Mouse (Mus musculus) layer of hippocampus, postnatal 25 days (tissue): ENCODE measurements at regions not wholly inside any gene's neighbourhood (a gene's known extent, or its start where the extent isn't known, plus 50 kb on each side); places are given as distances from the start of the nearest gene placed in this dataset.
A peak's percentile ranks its signal among the peaks of the same experiment; 100 is the strongest.
"Not testable (repeated sequence)": the region's sequence is repeated elsewhere in the genome, so short reads cannot be mapped to it uniquely, and the experiment has no call there.

Source experiments
- DNase-seq, 2 experiments: peaks; one replicate each; pipeline ENCODE4 v3.0.0; 2022; ENCODE audit warnings: mixed read lengths in 2 of 2, low spot score in 1 of 2; ENCODE audit errors: extremely low spot score in 1 of 2

DNA sequence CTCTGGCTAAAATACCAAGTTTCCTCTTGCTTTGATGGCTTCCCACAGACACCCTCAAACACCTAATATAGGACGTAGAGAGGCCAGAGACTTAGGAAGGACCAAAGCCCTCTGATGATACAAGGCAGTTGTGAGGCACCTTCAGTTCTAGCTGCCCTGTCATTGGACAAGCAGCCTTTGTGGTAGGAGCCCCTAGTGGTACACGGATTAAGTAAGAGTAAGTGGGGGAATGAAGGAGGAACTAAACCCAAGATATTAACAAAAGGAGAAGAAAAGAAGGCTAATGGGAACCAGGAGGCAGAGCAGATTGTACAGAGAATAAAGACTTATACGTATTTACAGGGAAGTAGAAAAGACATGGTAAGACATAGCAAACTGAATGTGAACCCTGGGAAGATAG lies 352.3 kb upstream of the Tmco5 start:
- DNase-seq: not testable (repeated sequence)

DNA sequence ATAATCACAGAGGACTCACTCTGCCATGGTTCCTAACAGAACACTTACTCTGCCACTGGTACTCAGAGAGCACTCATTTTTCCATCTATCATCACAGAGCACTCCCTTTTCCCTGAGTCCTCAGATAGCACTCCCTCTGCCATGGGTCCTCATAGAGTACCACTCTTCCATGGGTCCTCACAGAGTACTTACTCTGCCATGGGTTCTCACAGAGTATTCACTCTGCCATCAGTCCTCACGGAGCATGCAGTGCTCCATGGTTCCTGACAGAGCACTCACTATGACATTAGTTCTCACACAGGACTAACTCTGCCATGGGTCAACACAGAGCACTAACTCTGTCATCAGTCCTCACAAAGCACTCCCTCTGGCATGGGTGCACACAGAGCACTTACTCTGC lies 342.0 kb upstream of the Tmco5 start:
- no peak for DNase-seq

DNA sequence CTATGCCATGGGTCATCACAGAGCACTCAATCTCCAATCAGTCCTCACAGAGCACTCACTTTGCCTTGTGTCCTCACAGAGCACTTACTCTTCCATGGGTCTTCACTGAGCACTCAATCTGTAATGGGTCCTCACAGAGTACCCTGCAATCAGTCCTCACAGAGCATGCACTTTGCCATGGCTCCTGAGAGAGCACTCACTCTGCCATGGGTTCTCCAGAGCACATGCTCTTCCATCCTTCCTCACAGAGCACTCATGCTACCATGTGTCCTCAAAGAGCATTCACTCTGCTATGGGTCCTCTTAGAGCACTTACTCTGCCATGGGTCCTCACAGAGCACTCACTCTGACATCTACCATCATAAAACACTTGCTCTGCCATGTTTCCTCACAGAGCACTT lies 319.1 kb upstream of the Tmco5 start:
- no peak for DNase-seq

DNA sequence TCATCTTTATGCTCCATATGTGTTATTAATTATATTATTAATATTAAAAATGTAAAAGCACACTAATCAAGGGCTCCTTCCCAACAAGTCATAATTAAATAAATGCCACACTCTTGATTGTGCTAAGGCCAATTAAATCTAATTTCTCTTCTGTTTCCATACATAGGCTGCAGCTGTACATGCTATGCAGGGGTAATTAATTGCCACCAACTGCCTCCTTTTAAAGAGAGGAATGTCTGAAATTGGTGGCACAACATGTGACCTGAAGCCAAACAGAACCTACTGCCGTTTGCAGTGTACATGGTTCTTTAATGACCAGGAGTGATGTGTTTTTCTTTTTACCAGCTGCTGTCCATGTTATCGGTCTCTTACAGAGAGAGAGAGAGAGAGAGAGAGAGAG lies 294.5 kb upstream of the Tmco5 start:
- no peak for DNase-seq

DNA sequence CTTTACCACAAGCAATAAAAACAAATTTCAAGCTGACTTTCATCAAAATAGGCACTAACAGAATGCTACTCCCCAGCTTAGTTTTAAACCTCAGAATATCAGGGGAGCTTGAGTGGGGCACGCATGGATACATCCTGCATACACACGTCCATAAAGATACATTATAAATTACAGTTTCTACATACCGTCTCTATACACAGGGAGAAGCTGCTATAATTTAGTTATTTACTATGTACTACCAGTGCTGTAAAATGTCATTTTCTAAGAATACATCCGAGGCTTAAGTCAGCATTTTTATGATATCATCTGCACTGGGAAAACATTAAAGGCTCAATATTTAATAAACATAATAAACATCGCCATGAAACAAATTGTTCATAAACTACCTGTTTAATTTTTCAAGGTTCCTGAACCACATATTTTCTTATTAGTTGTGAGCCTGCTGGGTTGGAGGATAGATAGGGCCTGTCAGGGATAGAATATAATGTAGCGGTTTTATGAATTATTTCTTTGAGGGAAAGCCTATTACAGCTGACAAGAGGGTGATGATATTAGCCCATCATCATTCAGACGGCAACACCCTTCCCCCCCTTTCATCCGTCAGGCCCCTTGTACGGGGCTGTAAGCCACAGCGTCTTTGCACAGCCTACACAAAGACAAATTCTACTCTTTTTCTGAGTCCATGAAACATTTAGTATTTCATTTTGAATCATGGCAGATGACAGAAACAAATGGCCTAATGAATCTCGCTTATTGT lies 292.1 kb upstream of the Tmco5 start:
- no peak for DNase-seq

DNA sequence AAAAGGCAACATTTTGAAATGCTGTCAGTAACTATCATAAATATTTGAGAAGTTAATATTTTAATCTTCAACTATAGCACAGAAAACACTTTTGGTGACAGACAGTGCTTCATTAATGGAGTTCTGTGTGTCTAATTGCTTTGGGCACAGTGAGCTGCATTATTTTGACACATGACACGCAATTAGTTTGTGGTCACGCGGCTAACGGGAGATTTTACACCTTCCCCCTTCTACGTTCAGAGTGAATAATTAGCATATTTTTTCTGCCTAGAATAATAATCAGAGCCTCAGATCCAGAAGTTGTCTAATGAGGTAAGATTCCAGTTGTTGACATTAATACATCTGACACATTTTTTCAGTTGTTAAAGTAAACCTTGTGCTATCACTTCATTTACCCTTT lies 272.6 kb upstream of the Tmco5 start:
- DNase-seq: no peak

DNA sequence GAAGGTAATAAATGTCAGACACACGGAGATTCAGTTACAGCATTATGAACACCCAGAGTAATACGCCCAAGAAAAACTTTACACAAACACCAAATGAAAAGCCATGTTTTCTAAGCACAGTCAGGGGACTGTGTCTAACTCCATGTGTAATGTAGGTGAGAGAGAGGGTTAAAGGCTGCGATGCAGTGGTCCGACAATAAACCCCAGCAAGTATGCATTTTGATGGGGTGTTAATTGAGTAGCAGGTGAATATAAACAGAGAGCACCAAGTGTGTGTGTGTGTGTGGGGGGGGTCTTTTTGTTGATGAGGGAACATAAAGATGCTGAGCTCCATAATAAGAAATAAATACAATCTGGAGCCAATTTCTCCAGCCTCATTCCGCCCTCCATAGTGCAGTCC lies 238.6 kb upstream of the Tmco5 start:
- no peak for DNase-seq

DNA sequence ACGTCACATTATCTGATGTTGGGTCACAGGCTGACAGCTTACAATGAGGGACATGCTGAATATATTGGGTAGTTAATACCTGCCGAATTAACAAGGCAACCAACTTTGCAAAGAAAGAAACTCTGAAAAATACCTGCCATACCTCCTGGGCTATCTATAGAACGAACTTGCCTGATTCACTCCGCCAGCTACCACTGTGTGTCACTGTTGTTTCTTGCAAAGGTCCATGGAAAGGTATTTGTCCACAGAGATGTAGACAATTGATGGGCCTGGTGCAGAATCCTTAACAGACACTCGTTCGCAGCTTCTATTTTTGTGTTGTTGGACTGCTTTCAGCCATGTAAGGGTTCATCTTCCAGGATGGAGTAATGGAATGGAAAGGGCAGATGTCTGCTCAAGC lies 226.4 kb upstream of the Tmco5 start:
- no peak for DNase-seq

DNA sequence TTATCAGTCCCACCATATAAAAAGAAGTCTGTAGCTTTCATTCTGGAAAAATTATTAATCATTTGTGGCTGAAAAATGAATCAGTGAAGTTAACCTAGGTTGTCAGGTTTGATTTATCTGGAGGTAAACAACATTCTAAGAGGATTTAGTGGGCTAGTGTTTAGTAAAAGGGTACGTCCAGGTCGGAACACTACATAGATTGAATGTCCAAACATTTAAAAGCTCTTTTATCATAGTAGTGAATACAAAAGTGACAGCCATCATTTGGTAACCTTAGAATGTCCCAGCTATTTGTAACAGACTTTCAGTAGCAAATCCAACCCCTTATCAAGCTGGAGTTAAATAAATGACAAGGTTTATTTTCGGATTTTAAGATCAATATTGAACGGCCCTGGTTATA lies 192.7 kb upstream of the Tmco5 start:
- no peak for DNase-seq

DNA sequence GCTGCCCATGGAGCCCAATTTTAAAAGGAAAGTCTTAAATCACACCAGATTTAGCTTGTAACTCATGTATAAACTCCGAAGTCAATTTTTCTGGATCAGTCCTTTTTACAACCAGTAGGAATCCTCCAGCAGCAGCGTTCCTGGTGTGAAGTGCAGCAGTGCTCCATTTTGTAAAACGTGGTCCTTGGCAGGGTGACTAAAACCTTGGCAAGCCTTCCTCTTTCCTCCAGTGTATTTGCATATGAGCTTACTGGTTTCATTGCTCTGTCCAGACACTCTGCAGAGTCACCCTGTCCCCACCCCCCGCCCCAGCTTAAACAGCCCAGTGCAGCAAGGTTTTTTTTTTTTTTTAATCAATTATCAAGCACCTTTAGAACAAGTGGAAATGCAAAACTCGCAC lies 180.9 kb upstream of the Tmco5 start:
- no peak for DNase-seq

DNA sequence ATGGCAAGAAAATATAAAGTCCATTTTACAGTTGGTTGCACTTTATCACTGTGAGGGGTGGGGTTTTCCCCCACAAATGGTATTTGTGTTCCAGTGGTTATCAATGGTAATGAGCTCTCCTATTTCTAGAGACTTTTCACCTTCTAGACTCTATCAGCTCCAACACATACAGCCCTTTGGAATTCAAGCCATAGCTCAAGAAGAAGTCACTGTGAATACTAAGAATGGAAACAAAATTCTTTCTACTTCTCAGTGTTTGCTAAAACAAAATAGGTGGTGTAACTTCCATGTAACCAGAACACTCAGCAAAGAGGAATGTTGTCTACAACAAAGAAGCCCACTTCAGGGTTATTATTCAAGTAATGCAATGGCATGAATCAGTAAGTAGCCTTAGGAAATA lies 173.8 kb upstream of the Tmco5 start:
- DNase-seq: no peak

DNA sequence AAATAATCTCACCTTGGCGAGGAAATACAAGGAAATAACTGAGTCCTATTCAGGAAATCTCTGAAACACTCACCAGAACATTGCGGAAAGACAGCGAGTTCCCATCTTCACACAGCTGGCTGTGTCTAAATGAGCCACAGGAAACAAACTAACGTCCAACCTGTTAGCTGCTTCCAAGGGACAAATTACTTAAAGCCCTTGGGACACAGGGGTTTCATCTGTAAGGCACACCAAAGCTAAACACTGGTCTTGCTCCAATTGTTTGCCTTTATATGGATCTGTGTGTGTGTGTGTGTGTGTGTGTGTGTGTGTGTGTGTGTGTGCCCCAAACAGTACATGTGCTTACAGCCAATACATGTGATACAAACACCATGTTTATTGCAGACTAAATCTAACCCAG lies 168.9 kb upstream of the Tmco5 start:
- no peak for DNase-seq

DNA sequence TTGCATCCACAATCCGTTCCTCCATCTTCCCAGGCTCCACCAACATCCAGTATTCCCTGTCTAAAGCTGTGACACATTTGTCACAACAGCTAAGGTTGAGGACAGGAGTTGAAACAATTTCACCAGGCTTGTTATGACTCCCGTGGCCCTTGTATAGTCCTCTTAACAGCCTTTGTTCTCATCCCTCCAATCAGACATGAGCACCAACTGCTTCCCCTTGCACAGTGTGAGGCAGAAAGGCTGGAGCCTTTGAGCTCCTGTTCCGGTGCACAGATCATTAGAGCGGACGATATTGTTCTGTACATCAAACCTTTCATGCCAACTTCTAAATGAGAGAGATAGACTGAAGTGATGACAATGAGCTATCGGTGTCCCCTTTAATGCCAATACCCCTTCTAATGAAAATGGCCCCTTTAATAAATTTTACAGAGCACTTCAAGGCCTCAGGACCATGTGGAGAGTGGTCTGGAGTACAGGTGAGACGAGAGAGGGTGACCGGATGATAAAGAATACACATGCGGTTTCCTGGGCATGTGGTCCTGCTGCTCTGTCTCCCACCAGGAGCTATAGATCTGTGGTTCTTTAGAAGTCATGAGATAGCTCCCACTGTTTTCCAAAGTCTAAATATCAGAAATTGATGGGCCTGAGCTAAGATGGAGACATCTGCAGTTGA lies 161.8 kb upstream of the Tmco5 start:
- DNase-seq: no peak

DNA sequence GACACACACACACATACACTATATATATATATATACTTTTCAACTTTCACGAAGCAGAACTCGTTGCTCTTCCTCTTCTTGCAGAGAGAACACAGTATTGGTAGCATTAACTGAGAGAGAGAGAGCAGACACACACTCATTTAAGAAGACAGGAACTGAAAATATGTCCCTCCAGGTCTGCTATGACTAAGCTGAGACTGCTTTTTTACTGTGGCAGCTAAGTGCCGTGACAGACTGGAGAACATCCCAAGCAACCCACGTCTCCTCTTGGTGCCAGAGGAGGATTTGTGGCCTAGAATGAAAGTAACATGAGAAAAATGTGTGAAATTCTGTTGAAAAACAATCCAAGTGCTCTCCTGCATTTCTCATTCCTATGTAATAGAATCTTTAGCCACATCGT lies 159.9 kb upstream of the Tmco5 start:
- peak in 1 of 2 experiments; percentile 5 for DNase-seq

DNA sequence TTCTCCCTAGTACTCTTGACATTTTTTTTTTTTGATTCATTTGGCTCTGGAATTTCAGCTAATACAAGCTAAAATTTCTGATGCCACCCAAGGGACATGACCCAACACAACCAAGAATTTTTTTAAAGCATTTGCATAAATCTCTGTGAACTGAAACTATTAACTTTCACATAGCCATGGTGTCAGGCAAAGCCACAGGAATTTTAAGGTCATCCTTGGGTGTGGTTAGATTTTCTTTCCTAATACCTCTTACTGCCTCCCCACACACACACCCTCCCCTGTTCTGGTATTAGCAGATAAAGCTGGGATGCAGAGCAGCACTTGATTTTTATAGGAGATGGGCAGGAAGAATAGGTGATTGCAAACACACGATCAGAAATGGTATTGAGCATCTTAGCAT lies 150.9 kb upstream of the Tmco5 start:
- no peak for DNase-seq

DNA sequence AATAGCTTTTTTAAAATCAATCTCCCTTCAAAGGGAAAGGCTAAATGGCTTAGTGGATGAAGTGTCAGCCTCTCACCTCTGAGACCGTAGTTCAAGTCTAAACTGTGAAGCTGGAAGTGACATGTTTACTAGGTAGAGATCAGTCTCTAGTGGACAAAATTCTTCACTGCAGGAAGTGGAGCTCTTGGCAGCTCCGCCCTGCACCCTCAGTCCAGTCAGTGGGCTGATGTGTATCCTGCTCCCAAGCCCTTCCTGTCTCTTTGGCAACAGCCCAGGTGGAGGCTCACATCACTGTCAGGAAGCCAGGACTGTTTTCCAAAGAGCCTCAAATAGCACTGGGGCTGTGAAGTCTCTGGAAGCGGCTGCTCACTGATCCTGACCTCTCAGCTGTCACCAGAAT lies 142.8 kb upstream of the Tmco5 start:
- DNase-seq: no peak

DNA sequence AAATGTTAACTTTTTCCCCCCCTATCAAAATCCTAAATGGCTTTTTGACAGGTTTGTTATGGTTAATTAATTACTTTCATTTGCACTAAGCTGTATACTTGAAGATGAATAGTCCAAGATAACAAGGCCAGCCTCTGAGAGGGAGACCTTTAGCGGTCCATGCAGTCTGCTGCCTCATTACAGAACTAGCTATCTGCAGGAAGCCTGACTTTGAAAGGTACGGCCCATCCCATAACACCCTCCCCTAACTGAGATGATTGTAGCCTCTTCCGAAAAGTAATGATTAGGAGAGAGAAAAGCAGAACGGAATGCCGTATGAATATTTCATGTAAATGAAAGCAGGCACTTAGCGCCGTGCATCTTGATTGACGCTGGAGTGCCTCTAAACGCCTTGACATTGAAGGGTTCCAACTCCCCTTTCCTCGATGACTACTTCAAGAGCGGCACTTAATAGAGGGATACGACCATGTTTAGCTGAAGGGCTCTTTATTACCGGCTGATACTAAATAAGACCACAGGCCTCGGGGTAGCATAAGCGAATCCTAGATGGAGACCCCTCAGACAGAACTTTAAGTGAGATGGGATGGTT lies 109.9 kb upstream of the Tmco5 start:
- no peak for DNase-seq

DNA sequence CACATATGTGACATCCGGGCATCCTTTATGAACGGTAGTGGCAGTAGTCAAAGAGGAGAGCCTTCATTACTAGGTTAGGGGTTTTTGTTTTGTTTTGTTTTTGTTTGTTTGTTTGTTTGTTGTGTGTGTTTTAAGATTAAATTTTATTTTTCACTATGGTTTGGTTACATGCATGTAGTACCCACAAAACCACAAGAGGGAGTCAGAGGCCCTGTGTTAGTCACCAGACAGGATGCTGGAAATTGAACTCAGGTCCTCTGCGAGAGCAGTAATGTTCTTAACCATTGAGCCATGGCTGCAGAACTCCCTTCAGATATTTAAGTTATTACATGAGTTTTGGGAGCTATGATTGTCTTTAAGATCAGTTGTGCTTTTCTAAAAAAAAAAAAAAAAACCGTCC lies 109.3 kb upstream of the Tmco5 start:
- no peak for DNase-seq

DNA sequence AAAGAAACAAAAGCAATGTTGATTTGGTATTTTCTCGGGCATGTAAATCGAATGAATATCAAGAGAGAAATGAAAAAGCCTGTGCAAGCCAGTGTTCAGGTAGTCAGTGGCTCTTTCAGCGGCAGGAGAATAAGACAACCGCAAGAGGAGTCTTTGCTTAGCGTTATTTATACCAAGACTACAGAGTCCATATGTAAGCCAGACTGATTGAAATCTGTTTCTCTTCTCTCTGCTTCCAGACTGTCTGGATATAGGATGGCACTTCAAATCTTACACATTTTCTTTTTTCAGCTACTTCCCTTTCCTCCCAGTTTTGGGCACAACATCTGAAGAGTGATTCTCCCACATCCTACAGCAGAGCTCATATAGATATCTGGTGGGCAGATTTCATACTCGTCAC lies 105.9 kb upstream of the Tmco5 start:
- no peak for DNase-seq

DNA sequence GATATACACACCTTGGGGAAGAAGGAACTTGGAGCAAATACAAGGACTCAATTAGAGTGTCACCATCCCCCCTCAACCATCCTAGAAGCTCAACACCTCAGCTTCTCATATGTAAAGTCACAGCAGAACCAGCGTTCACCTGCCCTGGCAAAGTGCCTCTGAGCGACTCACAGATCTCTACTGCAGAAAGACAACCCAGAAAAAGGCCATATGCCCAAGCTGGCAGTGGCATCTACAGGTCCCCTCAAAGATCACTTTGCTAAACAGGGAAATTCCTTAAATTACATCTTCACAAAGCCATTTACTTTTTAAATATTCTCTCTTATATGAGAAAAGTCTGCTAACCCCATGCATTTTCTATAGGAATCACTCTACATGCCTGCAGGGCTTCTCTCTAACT lies 78.3 kb upstream of the Tmco5 start:
- no peak for DNase-seq

DNA sequence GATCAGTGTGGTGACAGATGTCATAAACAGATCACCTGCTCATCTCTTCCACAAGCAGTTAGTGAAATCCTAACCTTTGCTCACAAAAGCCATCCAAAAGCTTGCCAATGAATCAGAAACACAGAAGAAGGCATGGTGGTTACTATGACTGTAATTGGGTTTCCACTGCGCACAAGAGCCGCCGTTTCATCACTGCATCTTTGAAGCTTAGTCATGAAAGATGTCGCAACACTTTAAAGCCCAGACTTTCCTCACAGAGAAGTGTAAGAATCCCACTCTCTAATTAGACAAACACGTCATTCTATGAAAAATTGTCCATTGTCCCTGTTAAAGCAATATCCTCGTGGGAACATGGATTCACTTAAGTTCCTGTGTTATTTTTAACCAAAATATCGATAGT lies 76.9 kb upstream of the Tmco5 start:
- DNase-seq: no peak

DNA sequence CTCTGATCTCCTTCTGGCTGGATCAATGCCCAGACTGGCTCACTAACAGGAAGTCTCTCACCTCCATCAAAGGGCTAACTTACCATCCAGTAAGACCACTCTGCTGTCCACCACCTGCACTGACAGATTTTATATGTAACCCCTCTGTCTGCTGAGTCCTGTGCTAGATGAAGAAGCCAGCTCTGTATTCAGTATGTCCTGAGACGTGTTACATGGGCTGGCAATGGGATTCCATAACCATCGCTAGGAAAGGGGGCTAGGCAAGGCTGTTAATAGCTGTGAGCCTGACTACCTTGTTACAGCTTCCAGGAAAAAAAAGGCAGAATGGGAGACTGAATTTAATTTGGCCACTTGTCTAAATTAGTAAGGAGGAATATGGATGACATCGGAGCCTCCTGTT lies 71.3 kb upstream of the Tmco5 start:
- no peak for DNase-seq
